Mouse (Mus musculus) kidney, embryonic 16.5 days (tissue): ENCODE data around the gene Ube2l6. TPM values are rescaled to one million over a fixed set of nuclear protein-coding genes. Genes with fewer than 3 reads are reported as not detected.

Experiments
- ATAC-seq: fragments of 200-750 bp; cut with Nextera tagmentation; 2 replicates; pipeline ENCODE4 v1.8.0; 2017; ENCODE audit warnings: moderate TSS enrichment; ENCODE audit not compliant: low FRiP score, low TSS enrichment
- H3K27ac ChIP-seq: fragments of 300-500 bp; sonication (generic); 2 replicates; pipeline ENCODE4 v1.5.1; 2014; ENCODE audit warnings: low read length
- H3K27me3 ChIP-seq: fragments of 300-500 bp; sonication (generic); 2 replicates; pipeline ENCODE4 v1.6.1; 2014; ENCODE audit warnings: low read length, control low read depth, mixed read lengths; ENCODE audit not compliant: insufficient read depth
- H3K36me3 ChIP-seq: fragments of 300-500 bp; sonication (generic); 2 replicates; pipeline ENCODE4 v1.6.1; 2014; ENCODE audit warnings: low read length, control low read depth, mixed read lengths; ENCODE audit not compliant: insufficient read depth
- H3K4me1 ChIP-seq: fragments of 300-500 bp; sonication (generic); 2 replicates; pipeline ENCODE4 v1.6.1; 2014; ENCODE audit warnings: low read length, control low read depth, mixed read lengths; ENCODE audit not compliant: insufficient read depth
- H3K4me2 ChIP-seq: fragments of 300-500 bp; sonication (generic); replicated peaks from 2 replicates; pipeline ENCODE4 v1.6.1; 2014; ENCODE audit warnings: low read depth, low read length
- H3K4me3 ChIP-seq: fragments of 300-500 bp; sonication (generic); 2 replicates; pipeline ENCODE4 v1.5.1; 2014; ENCODE audit warnings: mild to moderate bottlenecking, low read length
- H3K9ac ChIP-seq: fragments of 300-500 bp; sonication (generic); replicated peaks from 2 replicates; pipeline ENCODE4 v1.6.1; 2014; ENCODE audit warnings: low read length
- H3K9me3 ChIP-seq: fragments of 300-500 bp; sonication (generic); 2 replicates; pipeline ENCODE4 v1.6.1; 2016; ENCODE audit warnings: low read length, control low read depth
- WGBS: fragments of 180-500 bp; shearing (Covaris S2); extraction: QIAGEN DNeasy Blood & Tissue Kit; methylation state at CpG from one replicate; pipeline ENCODE4 v1.1.7; 2014; 5-methylcytosine and 5-hydroxymethylcytosine counted together
- polyA plus RNA-seq: library from polyadenylated mRNA; unstranded; fragments of >200 nt; fragmentation: Nextera tagmentation; extraction: Ambion mirVana; gene quantifications from 2 replicates; pipeline ENCODE4 v1.2.1, GENCODE M21; 2015

The Ube2l6 gene
- polyA plus RNA-seq, 1 experiment from 2014 or later = 44.0 TPM

GRCm38 (mm10) chr2:84827283-84827920 is 28.8 kb downstream of the Ube2l6 start:
- WGBS = under 1% methylated on average over 29 of the region's 29 CpGs
- H3K4me3 ChIP-seq = peak overlapping the region; percentile 90

GRCm38 (mm10) chr2:84831666-84832391 is 33.2 kb downstream of the Ube2l6 start:
- 0 out of 2 replicates have a peak overlapping the region, but pooled peaks have one; percentile 1 for H3K9ac ChIP-seq
- no peaks in the 10 kb centered on the region for H3K9me3 ChIP-seq
- no peak overlapping the region for H3K27ac ChIP-seq
- H3K27me3 ChIP-seq = no peaks in the 10 kb centered on the region
- 31% methylated on average over 10 of the region's 10 CpGs for WGBS
- H3K4me3 ChIP-seq = no peak overlapping the region
- H3K4me2 ChIP-seq = no peak overlapping the region
- peak; percentile 74 for ATAC-seq
- H3K36me3 ChIP-seq = 0 out of 2 replicates have a peak, but pooled peaks cover 11% of the 10 kb centered on the region
- H3K4me1 ChIP-seq = peaks cover 8% of the 10 kb centered on the region

More at GRCm38 (mm10) chr2:84827283-84827920, 28.8 kb downstream of the Ube2l6 start:
- Histone ChIP-seq H3K4me1 (peaks cover 20% of the 10 kb centered on the region), H3K27me3 (no peaks in the 10 kb centered on the region), H3K9ac (peak overlapping the region; percentile 80), H3K36me3 (0 out of 2 replicates have a peak, but pooled peaks cover 11% of the 10 kb centered on the region), H3K9me3 (no peaks in the 10 kb centered on the region), H3K4me2 (peak overlapping the region; percentile 96), H3K27ac (peak overlapping the region; percentile 30; the same call in 1 of the 2 replicates)
- peak; percentile 47 for ATAC-seq

- Histone ChIP-seq H3K36me3 (no peaks in the 10 kb centered on the region), H3K27me3 (peaks cover 11% of the 10 kb centered on the region; the same call in 1 of the 2 replicates), H3K4me3 (no peak overlapping the region), H3K9ac (no peak overlapping the region), H3K4me1 (peaks cover 24% of the 10 kb centered on the region), H3K27ac (no peak overlapping the region), H3K9me3 (no peaks in the 10 kb centered on the region), H3K4me2 (no peak overlapping the region)
- WGBS = 56% methylated on average over 8 of the region's 8 CpGs
- no peak for ATAC-seq
Observed at GRCm38 (mm10) chr2:84837107-84837506, 38.5 kb downstream of the Ube2l6 start.

DNA sequence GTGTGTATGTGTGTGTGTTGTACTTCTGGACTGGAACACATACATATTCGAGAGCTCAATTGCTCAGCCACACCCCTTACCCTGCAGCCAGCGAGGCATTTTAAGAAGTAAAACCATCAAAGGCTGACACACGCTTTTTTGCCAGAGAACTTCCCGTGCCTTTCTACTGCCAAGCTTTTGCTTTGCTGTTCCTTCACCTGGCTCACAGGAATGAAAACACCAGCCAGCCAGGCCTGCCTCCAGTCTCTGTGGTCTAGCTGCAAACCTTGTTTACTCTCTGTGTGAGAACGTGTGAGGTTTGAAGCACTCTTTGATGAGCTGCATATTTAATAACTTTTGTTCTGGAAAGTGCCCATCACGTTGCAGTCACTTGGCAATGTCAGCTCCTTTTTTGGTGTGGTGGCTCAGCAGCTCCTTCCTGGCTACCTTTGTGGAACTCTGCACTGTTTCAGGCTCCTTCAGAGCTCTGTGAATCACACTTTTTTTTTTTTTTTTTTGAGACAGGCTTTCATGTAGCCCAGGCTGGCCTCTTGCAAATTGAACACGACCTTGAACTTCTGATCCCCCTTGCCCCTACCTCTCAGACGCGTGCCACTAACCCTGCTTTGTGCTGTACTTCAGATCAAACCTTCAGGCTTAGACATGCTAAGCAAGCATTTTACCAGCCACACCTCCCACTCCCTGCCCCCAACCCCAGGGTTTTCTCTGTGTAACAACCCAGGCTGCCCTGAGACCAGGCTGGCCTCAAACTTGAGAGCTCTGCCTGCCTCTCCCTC is 39.4 kb downstream of the Ube2l6 start:
- H3K4me3 ChIP-seq = no peak overlapping the region
- H3K4me2 ChIP-seq = no peak overlapping the region
- H3K9ac ChIP-seq = no peak overlapping the region
- 32% methylated on average over 9 of the region's 9 CpGs for WGBS
- peaks cover 11% of the 10 kb centered on the region; the same call in 1 of the 2 replicates for H3K27me3 ChIP-seq
- ATAC-seq = no peak
- no peaks in the 10 kb centered on the region for H3K36me3 ChIP-seq
- no peak overlapping the region for H3K27ac ChIP-seq
- peaks cover 26% of the 10 kb centered on the region for H3K4me1 ChIP-seq
- no peaks in the 10 kb centered on the region for H3K9me3 ChIP-seq

GRCm38 (mm10) chr2:84838593-84838949 is 39.9 kb downstream of the Ube2l6 start, which contains the start of gene Slc43a1:
Slc43a1 (plus strand) TSS chr2:84838850.
- Histone ChIP-seq H3K4me2 (peak within 1 kb of the TSS; percentile 84), H3K27me3 (peaks cover 11% of the 10 kb centered on the region; the same call in 1 of the 2 replicates), H3K27ac (peak within 1 kb of the TSS; percentile 90), H3K4me3 (peak within 1 kb of the TSS; percentile 67), H3K9me3 (no peaks in the 10 kb centered on the region), H3K9ac (peak within 1 kb of the TSS; percentile 79), H3K36me3 (no peaks in the 10 kb centered on the region), H3K4me1 (peaks cover 26% of the 10 kb centered on the region)
- 19% methylated on average over 10 of the region's 10 CpGs for WGBS
- ATAC-seq = no peak

DNA sequence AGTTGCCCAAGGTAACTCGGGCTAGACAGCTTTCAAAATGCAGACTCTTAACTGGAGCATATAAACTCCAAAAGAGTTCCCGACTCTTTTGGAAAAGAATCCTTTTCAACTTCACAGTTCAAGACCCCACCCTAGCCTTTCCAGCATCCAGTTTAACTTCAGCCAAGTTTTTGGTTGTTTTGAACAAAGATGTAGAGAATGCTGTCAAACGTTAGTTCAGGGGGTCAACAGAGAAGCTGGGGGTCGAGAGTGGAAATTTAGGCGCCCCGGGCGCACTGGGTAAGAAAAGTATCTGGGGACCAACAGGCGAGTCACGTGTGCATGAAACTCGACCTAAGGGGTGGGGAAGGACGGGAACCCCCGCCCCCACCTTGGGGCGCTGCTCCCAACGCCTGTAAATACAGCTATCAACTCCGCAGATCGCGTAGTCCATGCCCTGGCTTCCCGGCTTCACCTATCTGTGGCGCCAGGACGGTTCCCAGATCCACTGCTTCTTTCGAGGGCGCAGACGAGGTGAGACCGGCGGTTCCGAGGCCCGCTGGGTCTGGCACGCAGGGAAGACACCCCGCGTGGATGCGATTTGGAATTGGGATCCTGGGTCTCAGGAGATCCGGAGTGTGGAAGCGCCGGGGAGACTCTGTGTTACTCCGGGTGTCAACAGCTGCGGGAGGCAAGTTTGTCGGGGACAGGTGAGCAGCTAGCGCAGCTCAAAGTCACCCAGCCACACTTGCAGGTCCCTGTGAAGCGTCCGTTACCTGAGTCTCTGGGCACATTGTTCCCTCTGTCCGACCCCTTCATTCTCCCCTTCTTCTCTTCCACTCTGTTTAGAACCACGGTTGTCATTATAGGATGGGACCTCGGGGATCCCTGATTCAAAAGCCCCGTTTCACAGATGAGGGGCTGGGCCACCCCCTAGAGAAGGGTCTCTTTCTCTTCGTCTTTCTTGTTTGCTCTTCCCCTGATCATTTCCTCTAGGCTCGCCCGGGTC is 40.7 kb downstream of the Ube2l6 start:
- peak overlapping the region; percentile 79 for H3K9ac ChIP-seq
- ATAC-seq = peak; percentile 20; the same call in 1 of the 2 replicates
- H3K27me3 ChIP-seq = peaks cover 11% of the 10 kb centered on the region; the same call in 1 of the 2 replicates
- H3K27ac ChIP-seq = peak overlapping the region; percentile 90
- H3K4me1 ChIP-seq = peaks cover 26% of the 10 kb centered on the region
- peak overlapping the region; percentile 67 for H3K4me3 ChIP-seq
- no peaks in the 10 kb centered on the region for H3K9me3 ChIP-seq
- WGBS = under 1% methylated on average over 47 of the region's 47 CpGs
- H3K36me3 ChIP-seq = no peaks in the 10 kb centered on the region
- peak overlapping the region; percentile 84 for H3K4me2 ChIP-seq

- no peaks in the 10 kb centered on the region for H3K9me3 ChIP-seq
- H3K4me1 ChIP-seq = peaks cover 26% of the 10 kb centered on the region
- peak; percentile 94 for ATAC-seq
- under 1% methylated on average over 52 of the region's 54 CpGs for WGBS
- peaks cover 11% of the 10 kb centered on the region; the same call in 1 of the 2 replicates for H3K27me3 ChIP-seq
- peak overlapping the region; percentile 90 for H3K27ac ChIP-seq
- H3K4me3 ChIP-seq = peak overlapping the region; percentile 67
- peak overlapping the region; percentile 84 for H3K4me2 ChIP-seq
- no peaks in the 10 kb centered on the region for H3K36me3 ChIP-seq
- peak overlapping the region; percentile 79 for H3K9ac ChIP-seq
Observed at GRCm38 (mm10) chr2:84840016-84840747, 41.6 kb downstream of the Ube2l6 start.

GRCm38 (mm10) chr2:84840748-84841563 is 42.3 kb downstream of the Ube2l6 start:
- Histone ChIP-seq H3K9me3 (no peaks in the 10 kb centered on the region), H3K4me1 (peaks cover 26% of the 10 kb centered on the region), H3K4me3 (peak overlapping the region; percentile 67), H3K4me2 (peak overlapping the region; percentile 84), H3K27ac (peak overlapping the region; percentile 90), H3K9ac (peak overlapping the region; percentile 79), H3K36me3 (no peaks in the 10 kb centered on the region), H3K27me3 (peaks cover 11% of the 10 kb centered on the region; the same call in 1 of the 2 replicates)
- peak; percentile 10 for ATAC-seq
- 6% methylated on average over 17 of the region's 17 CpGs for WGBS
